Mouse (Mus musculus) testis, adult 2 months (tissue): ENCODE results near the gene Prkaa1. TPM values are rescaled to one million over a fixed set of nuclear protein-coding genes. Genes with fewer than 3 reads are reported as not detected.

ENCODE experiments used
- H3K27ac ChIP-seq: fragments of 200-500 bp; 2 replicates; pipeline ENCODE4 v1.5.1; 2012; ENCODE audit warnings: low read depth, low read length; ENCODE audit not compliant: control insufficient read depth, insufficient read depth
- H3K27me3 ChIP-seq: fragments of 200-500 bp; 2 replicates; pipeline ENCODE4 v1.6.1; 2012; ENCODE audit warnings: mild to moderate bottlenecking, low read length, moderate library complexity; ENCODE audit not compliant: control insufficient read depth, insufficient read depth
- H3K36me3 ChIP-seq: fragments of 200-500 bp; 2 replicates; pipeline ENCODE4 v1.6.1; 2012; ENCODE audit warnings: mild to moderate bottlenecking, low read length; ENCODE audit not compliant: control insufficient read depth, insufficient read depth
- H3K4me1 ChIP-seq: fragments of 200-500 bp; 2 replicates; pipeline ENCODE4 v1.6.1; 2012; ENCODE audit warnings: low read length; ENCODE audit not compliant: control insufficient read depth, insufficient read depth
- H3K4me3 ChIP-seq: fragments of 200-500 bp; 2 replicates; pipeline ENCODE4 v1.5.1; 2012; ENCODE audit warnings: low read depth, mild to moderate bottlenecking, low read length, moderate library complexity, mixed read lengths; ENCODE audit not compliant: control insufficient read depth
- CTCF ChIP-seq: fragments of 200-500 bp; IDR thresholded peaks from 2 replicates; pipeline ENCODE4 v1.5.1; 2012; ENCODE audit warnings: low read depth, mild to moderate bottlenecking, inconsistent platforms, low read length, moderate library complexity; ENCODE audit not compliant: control insufficient read depth, insufficient read depth, insufficient replicate concordance
- POLR2A ChIP-seq: fragments of 200-500 bp; IDR thresholded peaks from 2 replicates; pipeline ENCODE4 v1.6.1; 2012; ENCODE audit warnings: low read depth, mild to moderate bottlenecking, inconsistent platforms, low read length, moderate library complexity; ENCODE audit not compliant: control insufficient read depth
- polyA plus RNA-seq: library from polyadenylated mRNA; depleted of rRNA; stranded (reverse); fragments of >200 nt; gene quantifications from 2 replicates; pipeline ENCODE4 v1.2.3, GENCODE M21; 2012

Gene Prkaa1
- polyA plus RNA-seq, 1 experiment = 6.3 TPM

GRCm38 (mm10) chr15:5133301-5133700, 10.4 kb upstream of the Prkaa1 start:
- H3K4me3 ChIP-seq = no peak overlapping the region
- TF ChIP-seq POLR2A (no peak), CTCF (no peak)
- H3K36me3 ChIP-seq = no peaks in the 10 kb centered on the region
- H3K4me1 ChIP-seq = no peaks in the 10 kb centered on the region
- H3K27me3 ChIP-seq = no peaks in the 10 kb centered on the region
- H3K27ac ChIP-seq = no peak overlapping the region

GRCm38 (mm10) chr15:5134179-5134578, 9.5 kb upstream of the Prkaa1 start:
- TF ChIP-seq CTCF = no peak
- TF ChIP-seq POLR2A = no peak
- H3K4me3 ChIP-seq = no peak overlapping the region
- no peaks in the 10 kb centered on the region for H3K27me3 ChIP-seq
- no peaks in the 10 kb centered on the region for H3K36me3 ChIP-seq
- no peaks in the 10 kb centered on the region for H3K4me1 ChIP-seq
- no peak overlapping the region for H3K27ac ChIP-seq

GRCm38 (mm10) chr15:5134945-5135483, 8.6 kb upstream of the Prkaa1 start:
- no peaks in the 10 kb centered on the region for H3K36me3 ChIP-seq
- TF ChIP-seq POLR2A (no peak), CTCF (no peak)
- no peak overlapping the region for H3K4me3 ChIP-seq
- H3K27ac ChIP-seq = no peak overlapping the region
- H3K27me3 ChIP-seq = no peaks in the 10 kb centered on the region
- H3K4me1 ChIP-seq = no peaks in the 10 kb centered on the region

- no peak overlapping the region for H3K27ac ChIP-seq
- H3K4me3 ChIP-seq = no peak overlapping the region
- no peaks in the 10 kb centered on the region for H3K36me3 ChIP-seq
- H3K4me1 ChIP-seq = no peaks in the 10 kb centered on the region
- no peaks in the 10 kb centered on the region for H3K27me3 ChIP-seq
- TF ChIP-seq POLR2A (no peak), CTCF (no peak)
Measured at GRCm38 (mm10) chr15:5138021-5138856, 5.4 kb upstream of the Prkaa1 start.

GRCm38 (mm10) chr15:5139366-5139765, 4.3 kb upstream of the Prkaa1 start:
- Histone ChIP-seq H3K4me3 (no peak overlapping the region), H3K36me3 (no peaks in the 10 kb centered on the region), H3K27ac (no peak overlapping the region), H3K4me1 (peaks cover 2% of the 10 kb centered on the region; the same call in 1 of the 2 replicates), H3K27me3 (no peaks in the 10 kb centered on the region)
- no peak for TF ChIP-seq CTCF
- no peak for TF ChIP-seq POLR2A

- no peak overlapping the region for H3K27ac ChIP-seq
- H3K27me3 ChIP-seq = no peaks in the 10 kb centered on the region
- TF ChIP-seq CTCF (no peak), POLR2A (no peak)
- H3K36me3 ChIP-seq = no peaks in the 10 kb centered on the region
- no peak overlapping the region for H3K4me3 ChIP-seq
- H3K4me1 ChIP-seq = peaks cover 2% of the 10 kb centered on the region; the same call in 1 of the 2 replicates
Measured at GRCm38 (mm10) chr15:5139863-5140262, 3.8 kb upstream of the Prkaa1 start.

- Histone ChIP-seq H3K27ac (no peak overlapping the region), H3K27me3 (no peaks in the 10 kb centered on the region), H3K4me3 (no peak overlapping the region), H3K4me1 (peaks cover 5% of the 10 kb centered on the region), H3K36me3 (no peaks in the 10 kb centered on the region)
- TF ChIP-seq CTCF (no peak), POLR2A (no peak)
Measured at GRCm38 (mm10) chr15:5140357-5140756, 3.3 kb upstream of the Prkaa1 start.
